Mouse (Mus musculus) megakaryocyte, embryonic 14.5 days (primary cell): Measurements from ENCODE around the gene Gm17662.

ENCODE experiments used
- FLI1 ChIP-seq: IDR thresholded peaks from 2 replicates; pipeline ENCODE4 v1.6.1; 2012; ENCODE audit warnings: low read length, inconsistent platforms, mixed read lengths
- GATA1 ChIP-seq: IDR thresholded peaks from 3 replicates; pipeline ENCODE4 v1.6.1; 2012; ENCODE audit warnings: mixed read lengths, low read length, inconsistent platforms, borderline replicate concordance

DNA sequence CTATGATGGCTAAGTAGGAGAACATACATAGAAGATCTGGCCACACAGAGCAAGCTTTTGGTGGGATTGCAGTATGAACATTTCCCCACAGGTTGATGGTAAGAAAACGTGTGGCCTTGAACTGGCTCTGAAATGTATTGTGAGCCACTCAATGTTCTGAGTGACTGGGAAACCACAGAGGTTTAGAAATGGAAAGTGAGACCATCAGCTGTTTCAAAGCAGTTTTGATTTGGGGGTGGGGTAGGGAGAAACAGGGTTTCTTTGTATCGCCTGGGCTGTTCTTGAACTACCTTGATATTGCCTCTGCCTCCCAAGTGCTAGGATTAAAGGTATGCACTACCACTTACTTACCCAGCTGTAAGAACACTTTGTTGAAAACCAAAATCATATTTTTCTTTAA is 1.9 kb upstream of the Gm17662 start:
- TF ChIP-seq GATA1 (no peak), FLI1 (no peak)
